Mouse (Mus musculus): ENCODE results near the gene Gm17190. TPM values are rescaled to one million over a fixed set of nuclear protein-coding genes. Genes with fewer than 3 reads are reported as not detected.

The Gm17190 gene
- polyA plus RNA-seq, 1 experiment from 2014 or later = not detected

DNA sequence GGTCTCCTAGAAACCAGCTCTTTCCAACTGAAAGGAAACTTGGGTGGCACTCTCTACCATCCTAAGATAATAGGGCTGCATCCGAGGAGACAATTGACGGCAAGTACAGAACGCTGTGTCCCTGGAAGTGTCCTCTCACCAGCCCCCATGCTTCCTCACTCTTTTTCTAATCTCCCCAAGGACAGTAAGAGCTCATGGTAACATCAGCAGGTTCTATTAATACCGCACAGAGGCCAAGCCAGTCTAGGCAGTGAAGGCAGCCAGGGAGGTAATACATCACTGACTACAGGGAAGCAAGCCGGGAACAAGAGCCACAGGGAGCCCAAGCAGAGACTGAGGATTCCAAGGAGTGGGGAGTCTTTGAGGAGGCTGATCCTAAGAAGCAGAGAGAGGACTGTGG, 43.2 kb downstream of the Gm17190 start:
- Histone ChIP-seq H3K9me3 (replicated peaks) (no peaks in the 10 kb centered on the region), H3K4me3 (no peak overlapping the region), H3K27me3 (replicated peaks) (peaks cover 31% of the 10 kb centered on the region), H3K36me3 (no peaks in the 10 kb centered on the region), H3K4me2 (no peak overlapping the region), H3K27ac (no peak overlapping the region), H3K9ac (no peak overlapping the region), H3K4me1 (no peaks in the 10 kb centered on the region)
- 62% methylated on average over 5 of the region's 5 CpGs for WGBS (ENCODE audit: insufficient replicate concordance)
- no peak for ATAC-seq

GRCm38 (mm10) chr13:96126669-96127068, 44.8 kb downstream of the Gm17190 start:
- Histone ChIP-seq H3K4me2 (no peak overlapping the region), H3K9ac (no peak overlapping the region), H3K4me3 (no peak overlapping the region), H3K4me1 (no peaks in the 10 kb centered on the region), H3K27ac (no peak overlapping the region), H3K36me3 (no peaks in the 10 kb centered on the region), H3K27me3 (replicated peaks) (peaks cover 47% of the 10 kb centered on the region), H3K9me3 (replicated peaks) (no peaks in the 10 kb centered on the region)
- no peak for ATAC-seq
- 53% methylated on average over 6 of the region's 6 CpGs for WGBS (ENCODE audit: insufficient replicate concordance)

DNA sequence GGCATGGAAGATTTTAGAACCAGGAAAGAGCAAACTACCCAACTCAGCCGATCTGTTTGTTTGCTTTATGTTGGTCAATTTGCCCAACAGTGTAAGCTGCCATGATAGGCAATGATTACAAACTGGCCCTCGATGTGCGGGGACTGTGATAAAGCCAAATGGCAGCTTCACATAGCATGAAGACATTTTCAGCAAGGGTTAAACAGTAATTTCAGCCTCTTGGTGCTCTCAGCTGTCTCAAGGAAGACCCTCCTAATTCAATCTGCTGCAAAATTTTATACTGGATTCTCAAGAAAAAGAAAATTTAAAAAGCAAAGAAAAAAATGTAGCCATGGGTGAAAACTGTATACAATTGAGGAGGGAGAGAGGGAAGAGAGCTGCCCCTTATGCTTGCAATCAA, 47.2 kb downstream of the Gm17190 start:
- no peak overlapping the region for H3K27ac ChIP-seq
- 65% methylated on average over 3 of the region's 3 CpGs for WGBS (ENCODE audit: insufficient replicate concordance)
- no peak overlapping the region for H3K9ac ChIP-seq
- ATAC-seq = no peak
- H3K4me3 ChIP-seq = no peak overlapping the region
- H3K27me3 ChIP-seq (replicated peaks) = peaks cover 71% of the 10 kb centered on the region
- no peak overlapping the region for H3K4me2 ChIP-seq
- no peaks in the 10 kb centered on the region for H3K9me3 ChIP-seq (replicated peaks)
- H3K36me3 ChIP-seq = no peaks in the 10 kb centered on the region
- H3K4me1 ChIP-seq = peaks cover 6% of the 10 kb centered on the region; the same call in 1 of the 2 replicates

DNA sequence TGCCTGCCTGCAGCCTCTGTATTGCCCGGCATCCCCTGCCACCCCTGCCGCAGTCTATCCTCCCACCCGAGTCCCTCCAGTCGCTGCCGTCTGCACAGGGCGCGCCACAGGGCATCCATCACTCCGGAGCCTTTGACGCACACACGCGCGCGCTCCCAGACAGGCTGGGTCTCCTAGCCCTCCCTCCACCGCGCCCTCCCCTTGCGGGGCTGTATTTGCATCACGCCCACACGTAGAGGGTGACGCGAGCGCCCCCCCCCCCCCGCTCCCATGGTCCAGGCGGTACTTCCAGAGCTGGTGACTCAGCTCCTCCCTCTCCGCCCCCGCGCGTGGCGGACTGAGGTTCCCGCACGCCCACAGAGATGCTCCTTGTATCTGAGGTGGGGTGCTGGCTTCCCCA, 49.2 kb downstream of the Gm17190 start:
- 2% methylated on average over 28 of the region's 30 CpGs for WGBS (ENCODE audit: insufficient replicate concordance)
- no peak for ATAC-seq

DNA sequence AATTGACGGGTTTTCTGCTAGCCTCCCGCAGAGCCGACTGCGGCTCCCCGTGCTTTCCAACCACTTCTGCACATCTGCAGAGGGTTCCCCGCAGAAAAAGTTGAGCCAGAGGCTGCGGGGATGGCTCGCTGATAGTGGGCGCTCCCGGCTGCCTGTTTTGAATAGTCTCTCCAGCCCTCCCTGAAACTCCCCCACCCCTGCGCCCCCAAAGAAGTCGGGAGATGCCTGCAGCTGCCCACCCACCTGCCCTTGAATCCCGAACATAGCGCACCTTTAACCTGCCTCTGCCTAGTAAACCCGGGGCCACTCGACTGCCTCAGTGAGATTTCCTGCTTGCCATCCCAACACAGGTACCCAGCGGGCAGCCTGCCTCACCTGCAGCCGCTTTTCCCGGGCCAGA, 50.1 kb downstream of the Gm17190 start:
- 2% methylated on average over 19 of the region's 19 CpGs for WGBS (ENCODE audit: insufficient replicate concordance)
- H3K9me3 ChIP-seq (replicated peaks) = no peaks in the 10 kb centered on the region
- no peak overlapping the region for H3K9ac ChIP-seq
- H3K27me3 ChIP-seq (replicated peaks) = peaks cover 82% of the 10 kb centered on the region
- H3K4me2 ChIP-seq = peak overlapping the region; percentile 53
- H3K4me3 ChIP-seq = peak overlapping the region; percentile 35
- no peaks in the 10 kb centered on the region for H3K36me3 ChIP-seq
- no peak overlapping the region for H3K27ac ChIP-seq
- H3K4me1 ChIP-seq = peaks cover 6% of the 10 kb centered on the region; the same call in 1 of the 2 replicates
- no peak for ATAC-seq

More for the DNA sequence above, 49.2 kb downstream of the Gm17190 start:
- Histone ChIP-seq H3K4me1 (peaks cover 6% of the 10 kb centered on the region; the same call in 1 of the 2 replicates), H3K36me3 (no peaks in the 10 kb centered on the region), H3K9me3 (replicated peaks) (no peaks in the 10 kb centered on the region), H3K4me3 (peak overlapping the region; percentile 11; the same call in 1 of the 2 replicates), H3K27me3 (replicated peaks) (peaks cover 80% of the 10 kb centered on the region), H3K9ac (no peak overlapping the region), H3K4me2 (peak overlapping the region; percentile 53), H3K27ac (no peak overlapping the region)

DNA sequence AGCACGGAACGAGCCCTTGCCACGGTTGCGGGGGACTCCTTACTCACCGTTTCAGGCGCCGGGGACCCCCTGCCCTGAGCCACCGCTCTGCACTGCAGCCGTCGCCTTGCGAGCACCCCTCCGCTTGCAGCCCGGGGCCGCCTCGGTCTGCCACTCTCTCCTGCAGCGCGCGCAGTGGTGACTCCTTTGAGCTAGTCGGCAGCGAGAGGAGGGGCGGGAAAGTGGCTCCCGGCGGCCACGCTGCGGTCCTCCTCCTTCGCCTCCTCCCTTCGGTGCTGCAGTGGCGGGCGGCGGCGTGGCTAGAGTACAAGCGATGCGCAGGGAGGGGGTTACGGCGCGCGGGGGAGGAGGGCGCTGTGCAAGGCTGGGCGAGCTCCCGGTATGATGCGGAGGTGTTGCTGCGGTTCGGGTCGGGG, 50.6 kb downstream of the Gm17190 start, which contains the start of gene Sv2c:
TSS of gene Sv2c (minus strand) at position 177 of the 416 bp plus-strand sequence.
- no peak within 1 kb of the TSS for H3K27ac ChIP-seq
- H3K9me3 ChIP-seq (replicated peaks) = no peaks in the 10 kb centered on the region
- no peaks in the 10 kb centered on the region for H3K36me3 ChIP-seq
- peak within 1 kb of the TSS; percentile 53 for H3K4me2 ChIP-seq
- WGBS (ENCODE audit: insufficient replicate concordance) = 1% methylated on average over 42 of the region's 44 CpGs
- H3K9ac ChIP-seq = no peak within 1 kb of the TSS
- peaks cover 77% of the 10 kb centered on the region for H3K27me3 ChIP-seq (replicated peaks)
- ATAC-seq = no peak
- peak within 1 kb of the TSS; percentile 35 for H3K4me3 ChIP-seq
- peaks cover 6% of the 10 kb centered on the region; the same call in 1 of the 2 replicates for H3K4me1 ChIP-seq

Other genes with a start within 250 kb of the Gm17190 start
- gene Iqgap2, start 190.1 kb upstream of the Gm17190 start, polyA plus RNA-seq (2016; fragmentation: Nextera tagmentation; extraction: Ambion mirVana) = 14.5 and 14.7 TPM in 2 replicates
- gene Gm20075, start 678 bp upstream of the Gm17190 start, polyA plus RNA-seq (2016; fragmentation: Nextera tagmentation; extraction: Ambion mirVana) = 6.2 and 9.2 TPM in 2 replicates
- gene Sv2c, start 50.5 kb downstream of the Gm17190 start, polyA plus RNA-seq (2016; fragmentation: Nextera tagmentation; extraction: Ambion mirVana) = 0.07 and 0.12 TPM in 2 replicates

All from liver, embryonic 12.5 days (tissue).